Mouse (Mus musculus) heart, postnatal 25 days (tissue): ENCODE data around the gene Slc9a9. TPM values are rescaled to one million over a fixed set of nuclear protein-coding genes. Genes with fewer than 3 reads are reported as not detected.

ENCODE experiments used
- DNase-seq: peaks from one replicate; pipeline ENCODE4 v3.0.0; 2022; ENCODE audit warnings: low spot score
- intact Hi-C: fragments of 180-260 bp; cut with DNase I; formaldehyde crosslinking; loops from one replicate; pipeline ENCODE4 v1.15.1; 2025
- total RNA-seq, 2 experiments: library from RNA; stranded (reverse); gene quantifications; 2 replicates each; pipeline ENCODE4 v1.2.3; 2021

The Slc9a9 gene
- total RNA-seq, 2 experiments from 2014 or later, result 2.2 to 2.6 TPM

DNA sequence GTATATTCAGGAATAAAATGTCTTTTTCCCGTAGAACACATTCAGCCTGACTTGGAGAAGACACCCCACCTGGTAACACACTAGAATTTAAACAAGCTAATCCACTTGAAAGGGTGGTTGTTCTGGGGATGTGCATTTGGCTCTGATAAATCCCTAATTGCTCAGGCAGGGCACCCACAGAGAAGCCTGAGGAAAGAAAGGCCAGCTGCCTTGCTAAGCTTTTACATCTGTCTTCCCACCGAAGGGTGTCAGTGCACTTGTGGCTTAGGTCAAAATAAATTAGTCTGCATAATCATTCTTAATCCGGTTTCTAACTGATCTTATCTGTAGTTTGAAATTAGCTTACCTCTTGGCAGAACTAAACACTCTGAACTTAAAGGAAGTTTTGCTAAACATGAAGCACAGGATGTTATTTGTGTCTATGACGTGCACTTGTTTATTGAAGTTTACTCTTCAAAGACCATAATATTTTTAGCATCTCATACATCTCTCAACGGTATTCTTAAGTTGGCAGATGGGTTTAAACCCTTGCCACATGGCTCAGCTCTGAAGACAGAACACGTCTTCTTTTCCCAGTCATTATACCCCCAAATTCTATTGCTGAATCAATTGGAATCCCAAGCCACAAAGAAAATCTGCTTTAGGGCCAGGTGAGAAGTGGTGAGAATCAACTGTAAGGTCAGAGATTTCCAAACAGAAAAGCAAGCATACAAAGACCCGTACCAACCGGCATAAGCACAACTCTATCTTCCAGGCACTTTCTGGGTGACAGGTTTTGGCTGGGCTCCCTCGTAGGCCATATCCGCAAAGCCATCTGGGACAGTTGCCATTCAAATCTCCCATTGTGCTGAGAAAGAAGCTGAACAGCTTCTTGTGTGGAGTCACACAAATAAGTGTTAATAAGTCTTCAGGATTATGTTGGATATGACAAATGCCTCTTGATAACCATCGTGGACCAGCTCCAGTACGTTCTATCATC is 443.7 kb downstream of the Slc9a9 start:
- DNase-seq, result no peak
- intact Hi-C loops, result no loop called here

DNA sequence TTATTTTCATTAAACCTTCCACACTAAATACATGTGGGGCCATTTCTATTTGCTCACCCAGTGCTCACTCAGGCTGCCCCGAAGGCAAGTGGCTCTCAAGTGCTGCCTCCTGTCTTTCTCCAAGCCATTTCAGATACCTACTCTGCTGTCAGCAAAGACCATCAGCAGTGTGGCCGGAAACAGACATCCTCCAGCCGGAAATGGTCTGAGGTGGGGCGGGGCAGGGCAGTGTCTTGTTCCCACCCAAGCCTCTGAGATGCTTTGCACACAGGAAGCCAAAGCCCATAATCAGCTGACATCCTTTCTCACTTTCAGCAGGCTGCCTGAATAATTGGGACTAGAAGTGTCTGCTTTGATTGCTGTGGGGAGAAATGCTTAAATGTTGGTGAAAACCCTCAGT is 450.4 kb downstream of the Slc9a9 start:
- DNase-seq, result no peak
- intact Hi-C loops, result no loop called here

DNA sequence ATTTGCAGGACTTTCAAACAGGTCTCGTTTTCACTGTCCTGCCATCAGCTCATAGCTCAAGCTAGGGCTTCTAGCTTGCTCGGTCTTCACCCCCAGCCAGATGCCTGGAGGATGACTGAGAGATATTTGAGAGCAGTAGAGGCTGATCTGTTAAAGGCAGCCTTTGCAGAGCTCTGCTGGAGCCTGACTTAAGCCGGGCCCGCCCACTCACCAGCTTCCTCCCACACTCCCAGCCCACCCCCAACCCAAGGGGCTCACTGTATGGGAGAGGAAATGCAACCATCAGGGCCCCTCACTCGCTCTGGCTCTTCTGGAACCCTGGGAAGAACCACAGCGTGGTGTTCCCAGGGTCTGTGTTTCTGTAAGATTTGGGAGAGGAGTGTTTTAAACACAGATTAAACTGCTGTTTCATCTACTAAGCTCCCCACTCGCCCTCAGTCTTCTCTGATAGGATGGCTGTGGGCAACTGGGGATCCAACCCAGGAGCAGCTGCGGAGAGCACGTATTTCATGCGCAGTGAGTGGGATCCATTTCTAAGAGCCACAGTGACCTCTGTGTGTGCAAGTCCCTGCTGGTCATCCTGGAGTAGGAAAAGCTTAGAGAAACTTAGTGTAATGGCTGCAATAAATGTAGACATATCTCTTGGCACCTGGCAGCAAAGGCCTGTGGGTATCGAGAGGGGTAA is 451.6 kb downstream of the Slc9a9 start:
- intact Hi-C loops, result no loop called here
- DNase-seq, result no peak

DNA sequence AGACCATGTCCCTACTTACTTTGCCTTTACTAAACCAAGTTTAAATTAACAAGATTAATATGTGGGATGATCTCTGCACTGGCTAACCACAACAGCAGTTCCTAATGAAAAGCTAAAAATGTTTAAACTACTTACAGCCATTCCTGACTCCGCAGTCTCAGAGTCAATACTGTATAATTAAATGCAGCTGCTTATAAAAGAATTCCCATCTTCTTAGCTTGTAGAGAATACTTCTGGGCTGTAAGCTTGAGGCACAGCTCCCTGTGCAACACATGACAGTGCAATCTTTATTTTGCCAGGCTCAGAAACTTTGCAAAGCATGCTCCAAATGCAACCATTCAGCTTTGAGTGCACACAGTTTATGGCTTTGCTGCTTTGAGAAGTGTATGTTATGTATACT is 456.0 kb downstream of the Slc9a9 start:
- no peak for DNase-seq
- intact Hi-C loops, result no loop called here

DNA sequence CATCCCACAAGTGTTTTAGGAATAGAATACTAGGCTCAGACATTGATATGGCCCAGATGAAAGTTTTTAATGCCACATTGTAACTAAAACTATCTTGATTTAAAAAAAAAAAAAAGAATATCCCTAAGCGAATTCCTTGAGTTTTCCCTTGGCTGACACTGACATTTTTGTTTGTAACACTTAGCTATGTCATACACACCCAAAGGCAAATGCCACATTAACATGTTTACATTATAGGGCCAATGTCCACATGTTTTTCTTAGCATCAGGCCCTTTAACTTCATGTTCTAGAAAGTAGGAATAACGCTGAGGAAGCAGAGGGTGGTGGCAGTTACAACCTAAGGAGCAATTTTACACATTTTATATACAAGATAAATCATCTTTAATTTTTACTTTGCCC is 458.1 kb downstream of the Slc9a9 start:
- DNase-seq, result no peak
- intact Hi-C loops, result no loop called here

DNA sequence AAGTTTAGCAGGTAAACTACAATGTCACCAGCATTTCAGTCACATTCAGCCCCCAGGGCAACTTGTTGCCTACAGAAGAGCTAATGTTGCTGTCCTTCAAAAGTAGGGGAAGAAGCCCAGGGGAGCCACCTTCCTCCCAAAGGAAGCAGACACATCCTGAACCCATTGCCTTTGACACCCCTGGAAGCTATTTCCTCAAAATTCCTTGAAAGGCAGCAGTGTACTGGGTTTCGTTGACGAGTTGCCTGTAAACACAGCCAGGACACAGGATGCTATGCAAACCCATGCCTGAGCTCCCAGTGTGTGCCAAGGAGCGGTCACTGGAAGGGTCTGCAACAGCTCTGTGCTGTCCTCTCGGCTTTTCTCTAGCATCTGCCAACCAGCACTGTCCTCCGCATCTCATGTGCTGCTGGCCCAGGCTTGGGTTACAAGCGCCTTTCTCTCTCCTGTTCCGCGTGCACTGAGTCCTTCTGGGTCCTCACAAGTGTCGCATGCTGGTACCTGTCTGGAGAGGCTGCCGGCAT is 479.6 kb downstream of the Slc9a9 start:
- DNase-seq, result no peak
- intact Hi-C loops, result no loop called here

DNA sequence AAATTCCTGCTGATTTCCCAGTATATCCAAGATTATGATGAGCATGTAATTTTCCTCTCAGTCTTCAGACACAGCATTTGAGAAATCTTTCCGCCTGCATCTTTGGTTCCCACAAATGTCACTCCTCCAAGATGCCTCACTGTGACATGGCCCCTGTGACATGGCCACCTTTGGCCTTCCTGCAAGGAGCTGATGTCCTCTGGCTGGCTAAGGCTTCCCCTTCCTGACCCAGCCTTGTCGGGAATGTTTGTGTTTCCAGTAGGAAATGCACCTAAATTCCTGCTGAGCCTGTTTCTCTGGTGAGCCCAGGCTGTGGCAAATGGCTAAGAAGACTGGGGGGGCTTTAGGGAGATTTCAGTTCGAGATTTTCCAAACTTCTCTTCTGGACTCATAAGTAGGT is 480.4 kb downstream of the Slc9a9 start:
- intact Hi-C loops, result no loop called here
- no peak for DNase-seq

DNA sequence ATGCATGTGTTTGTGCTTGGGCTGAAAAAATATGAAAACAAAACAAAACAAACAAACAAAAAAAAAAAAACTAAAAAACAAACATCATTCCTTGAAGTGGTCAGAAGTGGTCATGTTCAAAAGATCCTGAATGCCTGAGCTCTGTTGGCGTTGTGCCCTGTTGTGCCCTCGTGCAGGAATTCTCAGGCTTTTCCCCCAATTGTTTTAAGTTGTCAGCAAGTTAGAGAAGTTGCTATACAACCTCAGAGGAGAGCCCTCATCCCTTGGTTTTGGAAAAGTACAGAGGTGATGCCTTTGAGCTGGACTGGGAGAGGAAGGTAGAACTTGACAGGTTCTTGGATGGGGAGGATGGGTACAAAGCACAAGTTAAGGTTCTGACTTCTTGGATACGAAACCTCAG is 480.9 kb downstream of the Slc9a9 start:
- intact Hi-C loops, result no loop called here
- DNase-seq, result no peak

DNA sequence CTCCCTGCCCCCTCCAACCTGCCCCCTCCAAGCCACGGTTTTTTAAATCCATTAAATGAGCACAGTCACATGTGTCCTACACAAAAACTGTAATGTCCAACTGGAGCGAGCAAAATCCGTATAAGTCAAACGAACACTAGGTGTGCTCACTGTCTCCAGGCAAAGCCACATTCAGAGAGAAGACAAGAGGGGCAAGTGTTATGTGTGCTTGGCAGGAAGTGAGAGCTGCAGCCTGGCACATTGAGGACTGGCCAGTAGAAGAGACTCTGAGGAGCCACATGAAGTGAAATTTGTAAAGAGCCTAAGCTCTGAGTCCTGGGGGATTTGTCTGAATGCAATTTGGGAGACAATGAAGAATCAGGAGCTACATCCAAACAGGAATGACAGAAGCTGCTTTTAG is 481.3 kb downstream of the Slc9a9 start:
- intact Hi-C loops, result no loop called here
- no peak for DNase-seq

DNA sequence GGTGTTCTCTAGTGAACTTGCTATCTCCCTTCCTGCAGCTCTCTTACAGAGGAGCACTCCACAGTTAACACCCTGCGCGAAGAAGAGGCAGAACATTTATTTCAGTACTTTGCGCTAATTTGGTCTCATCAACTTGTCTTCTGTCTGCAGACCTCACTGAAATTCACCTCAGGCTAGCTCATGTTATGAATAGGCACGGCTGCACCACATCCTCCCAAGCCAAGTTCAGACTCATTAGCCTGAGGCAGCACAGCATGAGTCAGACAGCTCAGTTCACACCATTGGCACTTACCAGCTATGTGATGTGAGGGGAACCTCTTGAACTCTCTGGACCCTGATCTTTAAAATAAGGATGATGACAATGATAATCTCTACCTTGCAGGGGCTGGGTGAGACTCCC is 482.0 kb downstream of the Slc9a9 start:
- DNase-seq, result no peak
- intact Hi-C loops, result no loop called here

DNA sequence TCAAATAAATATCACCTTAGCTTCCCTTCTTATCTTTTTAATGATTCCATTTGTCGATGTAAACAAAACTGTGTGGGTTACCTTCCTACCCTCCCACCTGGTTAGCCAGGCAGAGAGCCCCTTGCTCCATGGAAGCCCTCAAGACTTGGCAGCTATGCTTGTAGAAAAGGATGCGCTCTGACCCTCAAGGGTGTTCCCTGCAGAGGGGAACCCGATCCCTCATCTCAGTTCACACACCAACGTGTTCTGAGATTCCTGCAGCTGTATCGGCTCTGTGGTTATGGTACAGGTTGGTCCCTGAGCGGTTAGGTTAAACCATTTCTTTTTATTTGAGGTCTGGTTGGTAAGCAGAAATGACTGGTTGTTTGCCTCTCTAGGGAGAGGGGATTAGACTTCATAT is 484.3 kb downstream of the Slc9a9 start:
- intact Hi-C loops, result no loop called here

DNA sequence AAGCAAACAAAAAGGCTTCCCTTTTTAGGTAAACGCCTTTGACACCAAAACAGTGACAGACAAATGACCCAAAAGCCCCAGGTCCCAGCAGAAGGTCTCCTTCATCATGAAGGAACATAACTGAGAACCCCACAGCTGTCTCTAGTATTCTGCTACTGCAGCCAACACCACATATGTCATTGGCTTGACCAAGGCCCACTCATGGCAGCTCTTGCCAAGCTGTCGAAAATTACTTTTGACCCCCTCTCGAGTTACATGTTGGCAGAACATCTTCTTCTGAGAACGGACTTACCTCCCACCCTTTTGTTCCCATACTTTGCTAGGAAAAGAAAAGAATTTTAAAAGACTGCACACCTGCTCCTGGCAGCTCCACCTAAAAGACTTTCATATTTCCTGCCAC is 488.2 kb downstream of the Slc9a9 start:
- intact Hi-C loops, result no loop called here
- DNase-seq, result no peak

More for the DNA sequence above, 484.3 kb downstream of the Slc9a9 start:
- DNase-seq, result no peak

DNA sequence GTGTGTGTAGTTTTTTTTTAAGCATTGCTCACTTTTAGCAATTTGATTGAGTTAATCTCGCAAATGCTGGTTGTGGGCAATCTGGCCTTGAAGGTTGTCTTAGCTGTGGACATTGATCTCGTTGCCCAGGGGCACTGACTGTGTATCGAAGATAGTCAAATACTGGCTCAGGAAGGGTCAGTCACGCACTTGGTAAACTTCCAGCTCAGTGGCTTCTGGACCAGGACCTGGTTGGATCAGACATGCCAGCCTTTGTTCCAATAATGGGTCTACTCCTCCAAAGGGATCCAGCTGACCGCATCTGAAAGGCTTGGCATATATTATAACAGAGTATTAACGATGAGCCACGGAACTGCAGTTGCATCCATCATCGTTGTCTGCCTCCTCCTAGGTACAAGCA is 489.2 kb downstream of the Slc9a9 start:
- intact Hi-C loops, result no loop called here

DNA sequence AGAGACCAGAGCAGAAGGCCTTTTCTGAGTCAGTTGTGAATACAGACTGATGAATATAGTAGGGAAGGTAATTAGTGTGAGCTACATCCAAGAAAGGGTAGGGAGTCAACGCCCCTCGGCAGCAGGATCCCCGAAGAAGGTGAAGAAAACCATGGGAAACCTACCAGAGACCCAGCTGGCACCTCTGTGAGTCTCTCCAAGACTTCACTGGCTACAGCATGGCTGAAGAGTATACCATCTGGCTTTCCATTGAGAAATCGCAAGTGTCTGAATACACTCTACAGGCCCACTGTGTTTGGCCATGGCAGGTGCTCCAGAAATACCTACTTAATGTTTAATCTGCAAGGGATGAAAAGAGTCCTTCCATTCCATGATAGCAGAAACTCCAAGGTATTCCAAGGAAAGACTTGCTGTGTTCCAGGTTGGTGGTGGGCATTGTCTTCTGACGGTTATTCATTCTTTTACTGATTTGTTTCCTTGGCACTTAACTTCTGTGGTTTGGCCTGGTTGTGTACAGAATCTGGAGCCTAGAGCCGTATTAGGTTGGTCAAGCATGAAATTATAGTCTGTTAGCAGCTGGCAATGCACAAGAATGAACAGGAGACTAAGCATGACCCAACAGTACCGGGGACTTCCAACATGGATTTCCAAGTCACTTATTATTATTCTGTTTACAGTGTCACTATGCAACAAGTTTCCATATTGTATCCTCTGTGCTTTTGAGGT is 491.0 kb downstream of the Slc9a9 start:
- no peak for DNase-seq
- intact Hi-C loops, result no loop called here

More for the DNA sequence above, 489.2 kb downstream of the Slc9a9 start:
- DNase-seq, result no peak

DNA sequence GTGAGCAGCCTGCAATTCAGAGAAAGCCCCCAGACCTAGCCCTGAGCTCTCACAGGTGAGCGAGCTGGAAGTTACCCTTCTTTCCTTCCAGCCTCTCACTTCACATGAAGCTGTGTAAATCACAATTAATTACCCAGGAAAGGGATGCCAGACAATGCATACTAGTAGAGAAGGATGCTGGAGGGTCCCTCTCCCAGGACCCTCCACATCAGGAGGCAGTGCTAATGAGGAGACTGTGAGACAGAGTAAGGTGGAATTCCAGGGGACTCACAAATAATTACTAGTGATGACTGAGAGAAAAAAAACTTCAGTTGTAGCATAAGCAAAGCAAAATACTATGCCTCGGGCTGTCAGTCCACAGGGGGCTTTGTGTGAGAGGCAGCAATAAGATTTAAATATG is 492.0 kb downstream of the Slc9a9 start:
- intact Hi-C loops, result no loop called here

DNA sequence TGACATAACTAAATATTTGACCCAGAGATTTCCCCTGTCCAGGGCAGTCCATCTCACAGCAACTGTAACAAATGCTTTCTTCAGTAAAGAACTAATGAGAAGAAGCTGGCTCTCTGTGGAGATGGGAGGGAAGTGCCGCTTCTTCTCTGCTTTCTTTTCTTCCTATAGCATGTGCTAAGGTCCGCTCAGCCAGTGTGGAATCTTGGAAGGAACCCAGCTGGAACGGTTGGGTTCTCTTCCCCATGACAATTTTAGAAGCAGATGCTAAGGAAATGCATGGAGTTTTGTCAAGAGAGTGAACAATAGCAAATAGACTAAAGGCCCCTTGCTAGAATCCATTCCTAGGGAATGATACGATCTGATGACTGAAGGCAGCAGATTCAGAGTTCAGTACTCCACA is 496.5 kb downstream of the Slc9a9 start:
- DNase-seq, result no peak
- intact Hi-C loops, result no loop called here

More for the DNA sequence above, 492.0 kb downstream of the Slc9a9 start:
- DNase-seq, result no peak

DNA sequence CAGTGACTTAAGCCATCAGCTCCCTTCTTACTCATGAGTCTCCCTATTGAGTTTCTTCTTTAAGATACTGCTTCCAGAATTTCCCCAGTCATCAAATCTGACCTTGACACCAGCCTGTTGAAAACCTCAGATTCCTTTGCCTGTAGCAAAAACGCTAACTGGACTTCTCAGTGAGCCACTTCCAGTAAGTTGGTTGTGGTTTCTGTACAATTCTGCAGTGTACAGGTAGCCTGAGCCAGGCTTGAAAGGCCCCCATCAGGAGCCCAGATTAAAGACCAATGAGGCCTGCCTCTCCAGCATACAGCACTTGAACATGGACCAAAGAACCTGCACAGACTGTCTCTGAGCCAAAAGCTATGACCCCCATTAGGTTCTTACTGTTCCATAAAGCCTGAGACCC is 498.1 kb downstream of the Slc9a9 start:
- intact Hi-C loops, result no loop called here
- DNase-seq, result no peak

DNA sequence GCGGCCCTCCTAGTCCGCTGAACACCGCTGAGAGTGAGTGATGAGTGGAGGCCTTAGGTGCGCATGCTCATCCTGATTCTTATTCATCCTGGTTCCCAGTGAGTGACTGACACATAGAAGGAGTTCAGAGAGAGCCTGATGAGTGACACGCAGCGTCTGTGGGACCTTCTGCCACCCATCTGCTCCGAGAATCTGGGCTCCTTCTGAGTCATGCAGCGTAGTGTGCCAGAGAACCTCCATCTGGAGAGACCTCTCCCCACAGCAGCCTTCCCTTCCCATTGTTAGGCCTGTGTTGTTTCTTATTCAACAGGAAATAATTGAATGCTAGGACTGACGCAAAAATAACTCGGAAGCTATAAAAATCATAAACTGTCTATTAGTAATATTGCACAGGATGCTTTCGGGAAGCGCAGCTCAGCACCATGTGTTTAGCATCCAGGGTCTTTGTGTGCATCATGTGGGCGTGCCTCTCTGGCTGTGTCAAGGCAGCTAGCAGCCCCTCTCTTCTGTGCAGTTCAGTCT is 498.8 kb downstream of the Slc9a9 start:
- intact Hi-C loops, result no loop called here
- DNase-seq, result no peak

DNA sequence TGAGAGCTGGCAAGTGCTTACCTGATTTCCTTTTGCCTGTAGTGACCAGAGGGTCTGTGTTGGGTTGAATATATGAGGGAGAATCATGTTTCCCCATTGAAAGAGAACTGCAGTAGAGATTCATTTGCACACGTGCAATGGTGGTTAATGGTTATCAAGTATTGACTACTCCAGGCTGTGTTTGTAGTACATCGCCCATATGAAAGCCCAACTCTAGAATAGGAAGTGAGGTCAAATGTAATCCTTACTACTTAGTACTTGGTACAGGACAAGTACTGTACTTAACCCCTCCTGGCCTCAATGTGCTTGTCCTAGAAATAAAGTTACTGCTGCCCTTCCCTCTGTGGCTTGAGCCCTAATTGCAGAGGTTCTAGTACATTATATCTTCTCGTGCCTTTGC is 508.5 kb downstream of the Slc9a9 start:
- no peak for DNase-seq
- intact Hi-C loops, result no loop called here

DNA sequence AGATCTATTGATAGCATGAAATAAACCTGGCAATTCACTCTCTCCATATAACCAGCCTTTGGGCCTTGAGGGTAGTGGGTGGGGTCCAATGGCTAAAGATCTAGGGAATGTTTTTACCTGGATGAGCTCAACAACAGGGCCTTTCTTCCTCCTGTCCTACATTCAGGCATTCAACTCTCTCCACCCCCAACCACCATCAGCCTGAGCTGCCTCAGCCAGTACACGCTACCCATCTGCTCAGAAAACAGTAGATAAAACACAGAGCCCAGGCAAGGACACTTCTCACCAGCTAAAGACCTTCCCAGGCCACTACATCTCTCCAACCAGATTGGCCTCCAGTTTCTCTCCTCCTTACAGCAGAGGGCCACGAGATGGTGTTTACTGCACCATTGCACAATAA is 510.3 kb downstream of the Slc9a9 start:
- no peak for DNase-seq
- intact Hi-C loops, result no loop called here
